Mouse (Mus musculus) hindbrain, embryonic 16.5 days (tissue): ENCODE data around the gene Cox14. TPM values are rescaled to one million over a fixed set of nuclear protein-coding genes. Genes with fewer than 3 reads are reported as not detected.

Experiments used
- ATAC-seq: fragments of 200-750 bp; cut with Nextera tagmentation; 2 replicates; pipeline ENCODE4 v1.8.0; 2017; ENCODE audit warnings: moderate TSS enrichment, moderate library complexity
- H3K27ac ChIP-seq: fragments of 300-500 bp; sonication (generic); 2 replicates; pipeline ENCODE4 v1.5.1; 2014; ENCODE audit warnings: low read depth, mild to moderate bottlenecking, control low read depth, low read length, moderate library complexity
- H3K27me3 ChIP-seq: fragments of 300-500 bp; sonication (generic); replicated peaks from 2 replicates; pipeline ENCODE4 v1.6.1; 2014; ENCODE audit warnings: low read length; ENCODE audit not compliant: control insufficient read depth, insufficient read depth
- H3K36me3 ChIP-seq: fragments of 300-500 bp; sonication (generic); 2 replicates; pipeline ENCODE4 v1.6.1; 2014; ENCODE audit warnings: mild to moderate bottlenecking, low read length, moderate library complexity, mixed read lengths; ENCODE audit not compliant: control insufficient read depth, insufficient read depth
- H3K4me1 ChIP-seq: fragments of 300-500 bp; sonication (generic); 2 replicates; pipeline ENCODE4 v1.6.1; 2014; ENCODE audit warnings: low read depth, low read length; ENCODE audit not compliant: control insufficient read depth, insufficient read depth
- H3K4me2 ChIP-seq: fragments of 300-500 bp; sonication (generic); 2 replicates; pipeline ENCODE4 v1.6.1; 2014; ENCODE audit warnings: mild to moderate bottlenecking, low read length, control low read depth, moderate library complexity
- H3K4me3 ChIP-seq: fragments of 300-500 bp; sonication (generic); 2 replicates; pipeline ENCODE4 v1.5.1; 2014; ENCODE audit warnings: mild to moderate bottlenecking, low read length, control low read depth, moderate library complexity
- H3K9ac ChIP-seq: fragments of 300-500 bp; sonication (generic); 2 replicates; pipeline ENCODE4 v1.6.1; 2014; ENCODE audit warnings: low read depth, mild to moderate bottlenecking, control low read depth, low read length, moderate library complexity
- H3K9me3 ChIP-seq: fragments of 300-500 bp; sonication (generic); 2 replicates; pipeline ENCODE4 v1.6.1; 2014; ENCODE audit warnings: mild to moderate bottlenecking, low read length, moderate library complexity; ENCODE audit not compliant: control insufficient read depth
- WGBS: fragments of 180-500 bp; shearing (Covaris S2); extraction: QIAGEN DNeasy Blood & Tissue Kit; methylation state at CpG from one replicate; pipeline ENCODE4 v1.1.7; 2014; 5-methylcytosine and 5-hydroxymethylcytosine counted together
- polyA plus RNA-seq: library from polyadenylated mRNA; unstranded; fragments of >200 nt; fragmentation: Nextera tagmentation; extraction: Ambion mirVana; gene quantifications from 2 replicates; pipeline ENCODE4 v1.2.1, GENCODE M21; 2015

Cox14 gene
- polyA plus RNA-seq, 1 experiment from 2014 or later, result 191 TPM

GRCm38 (mm10) chr15:99729056-99729783 lies 3.8 kb downstream of the Cox14 start:
- Histone ChIP-seq H3K9me3 (no peaks in the 10 kb centered on the region), H3K4me2 (no peak overlapping the region), H3K4me3 (no peak overlapping the region), H3K27ac (no peak overlapping the region), H3K36me3 (peaks cover 11% of the 10 kb centered on the region), H3K4me1 (peaks cover 15% of the 10 kb centered on the region), H3K27me3 (no peaks in the 10 kb centered on the region), H3K9ac (no peak overlapping the region)
- WGBS, result over 99% methylated on average over 3 of the region's 4 CpGs
- no peak for ATAC-seq

- no peak overlapping the region for H3K9ac ChIP-seq
- no peak overlapping the region for H3K4me3 ChIP-seq
- H3K4me1 ChIP-seq, result peaks cover 6% of the 10 kb centered on the region
- H3K27ac ChIP-seq, result no peak overlapping the region
- peaks cover 22% of the 10 kb centered on the region for H3K36me3 ChIP-seq
- 100% methylated on average over 2 of the region's 2 CpGs for WGBS
- no peaks in the 10 kb centered on the region for H3K9me3 ChIP-seq
- no peak for ATAC-seq
- no peaks in the 10 kb centered on the region for H3K27me3 ChIP-seq
- H3K4me2 ChIP-seq, result no peak overlapping the region
These were observed 5.7 kb downstream of the Cox14 start for GRCm38 (mm10) chr15:99731167-99731566.

GRCm38 (mm10) chr15:99731678-99732077 lies 6.3 kb downstream of the Cox14 start:
- ATAC-seq, result no peak
- no peaks in the 10 kb centered on the region for H3K27me3 ChIP-seq
- H3K36me3 ChIP-seq, result peaks cover 27% of the 10 kb centered on the region
- H3K9me3 ChIP-seq, result no peaks in the 10 kb centered on the region
- no peak overlapping the region for H3K4me3 ChIP-seq
- no peak overlapping the region for H3K4me2 ChIP-seq
- H3K27ac ChIP-seq, result no peak overlapping the region
- 95% methylated on average over 3 of the region's 3 CpGs for WGBS
- no peak overlapping the region for H3K9ac ChIP-seq
- H3K4me1 ChIP-seq, result peaks cover 1% of the 10 kb centered on the region

- H3K9ac ChIP-seq, result no peak overlapping the region
- no peaks in the 10 kb centered on the region for H3K4me1 ChIP-seq
- H3K9me3 ChIP-seq, result no peaks in the 10 kb centered on the region
- no peak overlapping the region for H3K4me3 ChIP-seq
- ATAC-seq, result no peak
- 95% methylated on average over 5 of the region's 5 CpGs for WGBS
- H3K4me2 ChIP-seq, result no peak overlapping the region
- H3K27ac ChIP-seq, result no peak overlapping the region
- H3K36me3 ChIP-seq, result peaks cover 28% of the 10 kb centered on the region
- no peaks in the 10 kb centered on the region for H3K27me3 ChIP-seq
These were observed 7.8 kb downstream of the Cox14 start for GRCm38 (mm10) chr15:99733186-99733585.

- no peak overlapping the region for H3K4me2 ChIP-seq
- no peaks in the 10 kb centered on the region for H3K9me3 ChIP-seq
- no peaks in the 10 kb centered on the region for H3K27me3 ChIP-seq
- ATAC-seq, result no peak
- no peak overlapping the region for H3K27ac ChIP-seq
- peaks cover 33% of the 10 kb centered on the region for H3K36me3 ChIP-seq
- no peak overlapping the region for H3K9ac ChIP-seq
- H3K4me1 ChIP-seq, result no peaks in the 10 kb centered on the region
- WGBS, result 89% methylated on average over 2 of the region's 2 CpGs
- no peak overlapping the region for H3K4me3 ChIP-seq
These were observed 10.2 kb downstream of the Cox14 start for GRCm38 (mm10) chr15:99735631-99736030.

GRCm38 (mm10) chr15:99736675-99737074 lies 11.3 kb downstream of the Cox14 start:
- H3K4me3 ChIP-seq, result no peak overlapping the region
- H3K36me3 ChIP-seq, result peaks cover 38% of the 10 kb centered on the region
- H3K27ac ChIP-seq, result no peak overlapping the region
- WGBS, result 93% methylated on average over 11 of the region's 11 CpGs
- no peak overlapping the region for H3K9ac ChIP-seq
- ATAC-seq, result no peak
- H3K9me3 ChIP-seq, result no peaks in the 10 kb centered on the region
- H3K4me2 ChIP-seq, result no peak overlapping the region
- no peaks in the 10 kb centered on the region for H3K4me1 ChIP-seq
- H3K27me3 ChIP-seq, result no peaks in the 10 kb centered on the region

GRCm38 (mm10) chr15:99740229-99740628 lies 14.8 kb downstream of the Cox14 start:
- ATAC-seq, result no peak
- 95% methylated on average over 4 of the region's 4 CpGs for WGBS
- no peak overlapping the region for H3K27ac ChIP-seq
- peaks cover 45% of the 10 kb centered on the region for H3K36me3 ChIP-seq
- H3K4me3 ChIP-seq, result no peak overlapping the region
- no peaks in the 10 kb centered on the region for H3K4me1 ChIP-seq
- no peak overlapping the region for H3K4me2 ChIP-seq
- no peaks in the 10 kb centered on the region for H3K27me3 ChIP-seq
- no peak overlapping the region for H3K9ac ChIP-seq
- H3K9me3 ChIP-seq, result no peaks in the 10 kb centered on the region

- Histone ChIP-seq H3K4me1 (no peaks in the 10 kb centered on the region), H3K9me3 (peaks cover 4% of the 10 kb centered on the region; the same call in 1 of the 2 replicates), H3K27me3 (no peaks in the 10 kb centered on the region), H3K9ac (no peak overlapping the region), H3K27ac (no peak overlapping the region), H3K4me3 (no peak overlapping the region), H3K36me3 (no peaks in the 10 kb centered on the region; the same call in 1 of the 2 replicates), H3K4me2 (no peak overlapping the region)
- 66% methylated on average over 3 of the region's 3 CpGs for WGBS
- no peak for ATAC-seq
These were observed 28.8 kb downstream of the Cox14 start for GRCm38 (mm10) chr15:99754204-99754603.

- 87% methylated on average over 4 of the region's 4 CpGs for WGBS
- no peak for ATAC-seq
- Histone ChIP-seq H3K27me3 (no peaks in the 10 kb centered on the region), H3K4me1 (peaks cover 11% of the 10 kb centered on the region), H3K4me2 (no peak overlapping the region), H3K4me3 (no peak overlapping the region), H3K9me3 (no peaks in the 10 kb centered on the region), H3K36me3 (no peaks in the 10 kb centered on the region), H3K9ac (no peak overlapping the region), H3K27ac (no peak overlapping the region)
These were observed 42.0 kb downstream of the Cox14 start for GRCm38 (mm10) chr15:99767467-99767866.
